Mouse (Mus musculus) heart, postnatal 4 days (tissue): Measurements from ENCODE around the gene Sept5. TPM values are rescaled to one million over a fixed set of nuclear protein-coding genes. Genes with fewer than 3 reads are reported as not detected.

ENCODE experiments used
- DNase-seq: peaks from one replicate; pipeline ENCODE4 v3.0.0; 2021
- total RNA-seq, 2 experiments: library from RNA; stranded (reverse); gene quantifications; 2 replicates each; pipeline ENCODE4 v1.2.3; 2021

Sept5 gene
- total RNA-seq, 2 experiments from 2014 or later: 10.4 to 15.2 TPM

- DNase-seq: no peak
Measured at GRCm38 (mm10) chr16:18583169-18583568, 46.6 kb downstream of the Sept5 start.

GRCm38 (mm10) chr16:18582426-18583148 lies 47.2 kb downstream of the Sept5 start:
- no peak for DNase-seq

GRCm38 (mm10) chr16:18581623-18582205 lies 48.0 kb downstream of the Sept5 start:
- DNase-seq: peak; percentile 28

- DNase-seq: no peak
Measured at GRCm38 (mm10) chr16:18581050-18581622, 48.6 kb downstream of the Sept5 start.

- no peak for DNase-seq
Measured at GRCm38 (mm10) chr16:18580389-18580788, 49.4 kb downstream of the Sept5 start.

GRCm38 (mm10) chr16:18577599-18578160 lies 52.1 kb downstream of the Sept5 start:
- no peak for DNase-seq

GRCm38 (mm10) chr16:18577071-18577470 lies 52.7 kb downstream of the Sept5 start:
- no peak for DNase-seq

- no peak for DNase-seq
Measured at GRCm38 (mm10) chr16:18574196-18574595, 55.6 kb downstream of the Sept5 start.

Other genes with a start within 250 kb of the Sept5 start
- gene Txnrd2, start 203.6 kb downstream of the Sept5 start, total RNA-seq: 10 to 100 TPM; 26.7 to 29.0 TPM
- gene Comt, start 203.1 kb downstream of the Sept5 start, total RNA-seq: 100 to 1,000 TPM; 116 to 122 TPM
- gene Gnb1l, start 131.2 kb downstream of the Sept5 start, total RNA-seq: 1 to 10 TPM; 6.3 to 7.9 TPM
- gene Rtl10, start 131.1 kb downstream of the Sept5 start, total RNA-seq: 1 to 10 TPM; 5.5 to 5.6 TPM
- gene Tbx1, start 39.3 kb downstream of the Sept5 start, total RNA-seq: under 1 TPM; 0.55 to 0.68 TPM
- gene Gp1bb, start 7.6 kb downstream of the Sept5 start, total RNA-seq: 1 to 10 TPM in 1 of 2 experiments, under 1 TPM in 1; 0.32 to 1.1 TPM
- 1 to 10 TPM; 4.0 to 5.1 TPM for gene Gm49601, start 3.5 kb downstream of the Sept5 start, total RNA-seq
- 10 to 100 TPM; 85.2 to 89.4 TPM for gene Cldn5, start 146.9 kb upstream of the Sept5 start, total RNA-seq
- 10 to 100 TPM; 73.1 to 76.0 TPM for gene Ufd1, start 181.8 kb upstream of the Sept5 start, total RNA-seq
- 10 to 100 TPM; 23.6 to 24.0 TPM for gene Cdc45, start 182.0 kb upstream of the Sept5 start, total RNA-seq
- gene 2510002D24Rik, start 206.6 kb upstream of the Sept5 start, total RNA-seq: 10 to 100 TPM; 18.8 to 20.8 TPM
- under 1 TPM; 0.09 to 0.52 TPM for gene Gm28539, start 206.6 kb upstream of the Sept5 start, total RNA-seq
- gene Mrpl40, start 246.9 kb upstream of the Sept5 start, total RNA-seq: 10 to 100 TPM; 60.2 to 60.7 TPM
- gene Hira, start 247.1 kb upstream of the Sept5 start, total RNA-seq: 10 to 100 TPM; 40.6 to 41.3 TPM